Mouse (Mus musculus) frontal cortex, adult (tissue): ENCODE measurements at regions not wholly inside any gene's neighbourhood (a gene's known extent, or its start where the extent isn't known, plus 50 kb on each side); places are given as distances from the start of the nearest gene placed in this dataset.

Experiments used
- ATAC-seq: cut with Nextera tagmentation; 2 replicates; pipeline ENCODE4 v1.9.2; 2017; ENCODE audit warnings: mild to moderate bottlenecking, moderate library complexity, mixed read lengths; ENCODE audit not compliant: low TSS enrichment

- ATAC-seq, result no peak
Observed at GRCm38 (mm10) chr5:119487184-119487583, 183.3 kb upstream of the Tbx3 start.

- ATAC-seq, result peak; percentile 79
Observed at GRCm38 (mm10) chr5:119497501-119497900, 173.0 kb upstream of the Tbx3 start.

GRCm38 (mm10) chr5:119498431-119498830 is 172.0 kb upstream of the Tbx3 start:
- no peak for ATAC-seq

- no peak for ATAC-seq
Observed at GRCm38 (mm10) chr5:119507709-119508108, 162.8 kb upstream of the Tbx3 start.

- no peak for ATAC-seq
Observed at GRCm38 (mm10) chr5:119518506-119519252, 151.8 kb upstream of the Tbx3 start.

- ATAC-seq, result no peak
Observed at GRCm38 (mm10) chr5:119524171-119524570, 146.3 kb upstream of the Tbx3 start.

- no peak for ATAC-seq
Observed at GRCm38 (mm10) chr5:119525960-119526359, 144.5 kb upstream of the Tbx3 start.

GRCm38 (mm10) chr5:119530009-119530408 is 140.5 kb upstream of the Tbx3 start:
- ATAC-seq, result no peak

- ATAC-seq, result no peak
Observed at GRCm38 (mm10) chr5:119534946-119535345, 135.5 kb upstream of the Tbx3 start.

GRCm38 (mm10) chr5:119542836-119543235 is 127.6 kb upstream of the Tbx3 start:
- ATAC-seq, result no peak

- no peak for ATAC-seq
Observed at GRCm38 (mm10) chr5:119543716-119544115, 126.8 kb upstream of the Tbx3 start.

GRCm38 (mm10) chr5:119544681-119545080 is 125.8 kb upstream of the Tbx3 start:
- no peak for ATAC-seq

GRCm38 (mm10) chr5:119547070-119547469 is 123.4 kb upstream of the Tbx3 start:
- no peak for ATAC-seq

GRCm38 (mm10) chr5:119550916-119551315 is 119.6 kb upstream of the Tbx3 start:
- no peak for ATAC-seq

- ATAC-seq, result peak; percentile 65
Observed at GRCm38 (mm10) chr5:119553469-119553868, 117.0 kb upstream of the Tbx3 start.

GRCm38 (mm10) chr5:119557071-119557470 is 113.4 kb upstream of the Tbx3 start:
- ATAC-seq, result no peak

- no peak for ATAC-seq
Observed at GRCm38 (mm10) chr5:119559696-119560095, 110.8 kb upstream of the Tbx3 start.

- ATAC-seq, result no peak
Observed at GRCm38 (mm10) chr5:119560392-119560791, 110.1 kb upstream of the Tbx3 start.

- no peak for ATAC-seq
Observed at GRCm38 (mm10) chr5:119561531-119561930, 108.9 kb upstream of the Tbx3 start.

GRCm38 (mm10) chr5:119563510-119564351 is 106.7 kb upstream of the Tbx3 start:
- 0 out of 2 replicates have a peak, but pooled peaks have one; percentile 44 for ATAC-seq

GRCm38 (mm10) chr5:119567639-119568038 is 102.8 kb upstream of the Tbx3 start:
- no peak for ATAC-seq

GRCm38 (mm10) chr5:119570054-119570453 is 100.4 kb upstream of the Tbx3 start:
- ATAC-seq, result no peak

GRCm38 (mm10) chr5:119571644-119572043 is 98.8 kb upstream of the Tbx3 start:
- no peak for ATAC-seq
